Mouse (Mus musculus) liver, postnatal 0 days (tissue): ENCODE data around the gene Hist1h4c. TPM values are rescaled to one million over a fixed set of nuclear protein-coding genes. Genes with fewer than 3 reads are reported as not detected.

Experiments used
- ATAC-seq: fragments of 200-750 bp; cut with Nextera tagmentation; 2 replicates; pipeline ENCODE4 v1.8.0; 2017; ENCODE audit warnings: mild to moderate bottlenecking, moderate library complexity
- DNase-seq: peaks from one replicate; pipeline ENCODE4 v3.0.0-alpha.2; 2016
- H3K27ac ChIP-seq: fragments of 300-500 bp; sonication (generic); 2 replicates; pipeline ENCODE4 v1.5.1; 2014; ENCODE audit warnings: antibody characterized with exemption, moderate library complexity, mild to moderate bottlenecking, low read depth
- H3K27me3 ChIP-seq: fragments of 300-500 bp; sonication (generic); 2 replicates; pipeline ENCODE4 v1.6.1; 2014; ENCODE audit warnings: low read length, control low read depth, mixed read lengths; ENCODE audit not compliant: insufficient read depth
- H3K36me3 ChIP-seq: fragments of 300-500 bp; sonication (generic); replicated peaks from 2 replicates; pipeline ENCODE4 v1.6.1; 2014; ENCODE audit warnings: mild to moderate bottlenecking, control low read depth, low read length, moderate library complexity, mixed read lengths; ENCODE audit not compliant: insufficient read depth
- H3K4me1 ChIP-seq: fragments of 300-500 bp; sonication (generic); 2 replicates; pipeline ENCODE4 v1.6.1; 2014; ENCODE audit warnings: antibody characterized with exemption, mild to moderate bottlenecking, control low read depth; ENCODE audit not compliant: insufficient read depth
- H3K4me2 ChIP-seq: fragments of 300-500 bp; sonication (generic); 2 replicates; pipeline ENCODE4 v1.6.1; 2014; ENCODE audit warnings: low read depth, mild to moderate bottlenecking, low read length, moderate library complexity, mixed read lengths
- H3K4me3 ChIP-seq: fragments of 300-500 bp; sonication (generic); 2 replicates; pipeline ENCODE4 v1.5.1; 2014; ENCODE audit warnings: low read depth, low read length
- H3K9ac ChIP-seq: fragments of 300-500 bp; sonication (generic); replicated peaks from 2 replicates; pipeline ENCODE4 v1.6.1; 2014; ENCODE audit warnings: mild to moderate bottlenecking, moderate library complexity
- H3K9me3 ChIP-seq: fragments of 300-500 bp; sonication (generic); 2 replicates; pipeline ENCODE4 v1.6.1; 2016; ENCODE audit warnings: mild to moderate bottlenecking, control low read depth, low read length, mixed read lengths
- CTCF ChIP-seq: sonication (generic); IDR thresholded peaks from 2 replicates; pipeline ENCODE4 v1.5.1; 2016; ENCODE audit warnings: antibody characterized with exemption, low read depth
- EP300 ChIP-seq: IDR thresholded peaks from 2 replicates; pipeline ENCODE4 v1.6.1; 2016; ENCODE audit warnings: antibody characterized with exemption, low read depth, mild to moderate bottlenecking
- WGBS: fragments of 180-500 bp; shearing (Covaris S2); extraction: QIAGEN DNeasy Blood & Tissue Kit; methylation state at CpG from one replicate; pipeline ENCODE4 v1.1.7; 2014; ENCODE audit not compliant: insufficient replicate concordance; 5-methylcytosine and 5-hydroxymethylcytosine counted together
- polyA plus RNA-seq: library from polyadenylated mRNA; unstranded; fragments of >200 nt; fragmentation: Nextera tagmentation; extraction: Ambion mirVana; gene quantifications from 2 replicates; pipeline ENCODE4 v1.2.1, GENCODE M21; 2015

Hist1h4c gene
- polyA plus RNA-seq, 1 experiment from 2014 or later, result 6.2 TPM

DNA sequence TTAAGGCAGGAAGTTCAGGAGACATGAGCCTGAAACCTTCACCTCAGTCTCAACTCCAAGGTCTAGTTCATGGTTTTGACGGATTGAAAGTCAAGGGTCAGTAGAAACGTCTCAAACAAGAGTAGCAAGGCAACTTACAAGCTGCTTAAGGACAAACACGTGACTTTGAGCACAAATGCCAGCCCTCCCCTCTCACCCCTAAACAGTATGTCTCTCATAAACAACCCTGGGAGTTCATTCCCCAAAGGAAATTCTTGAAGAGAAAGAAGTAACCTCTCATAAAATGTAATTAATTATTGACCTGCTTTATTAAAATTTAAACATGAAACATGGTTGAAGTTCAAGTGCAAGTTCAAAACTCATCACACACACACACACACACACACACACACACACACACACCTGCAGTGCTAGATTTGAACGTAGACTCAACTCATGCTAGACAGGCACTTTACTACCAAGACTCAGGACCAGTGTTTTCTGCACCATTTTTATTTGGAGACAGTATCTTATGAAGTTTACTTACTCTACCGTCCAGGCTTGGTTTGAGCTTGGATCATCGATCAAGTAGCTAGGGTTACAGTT is 4.3 kb downstream of the Hist1h4c start:
- DNase-seq, result peak; percentile 3
- H3K27ac ChIP-seq, result no peak overlapping the region
- no peak for TF ChIP-seq EP300
- no peak for TF ChIP-seq CTCF

DNA sequence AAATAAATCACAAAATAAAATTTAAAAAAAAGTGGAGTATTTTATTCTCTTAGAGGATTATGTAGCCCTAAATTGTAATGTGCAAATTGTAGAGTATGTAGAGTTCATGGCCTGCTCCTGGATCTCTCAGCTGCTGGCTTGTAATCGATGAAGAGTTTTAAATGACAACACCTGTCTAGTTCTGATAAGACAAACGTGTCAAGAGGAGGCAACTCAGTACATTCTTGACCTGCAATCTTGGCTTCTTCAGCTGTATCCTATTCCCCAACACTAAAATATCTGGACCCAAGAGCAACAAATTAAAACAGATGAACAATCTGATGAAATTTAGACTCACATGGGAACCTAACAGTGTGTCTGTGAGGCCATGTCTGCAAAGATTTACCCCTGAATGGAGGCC is 8.8 kb downstream of the Hist1h4c start:
- H3K27ac ChIP-seq, result no peak overlapping the region
- H3K4me1 ChIP-seq, result peaks cover 21% of the 10 kb centered on the region
- H3K9ac ChIP-seq, result no peak overlapping the region
- no peaks in the 10 kb centered on the region for H3K27me3 ChIP-seq
- no peaks in the 10 kb centered on the region for H3K9me3 ChIP-seq
- H3K4me3 ChIP-seq, result no peak overlapping the region
- no peak for TF ChIP-seq EP300
- TF ChIP-seq CTCF, result no peak
- DNase-seq, result no peak
- peaks cover 14% of the 10 kb centered on the region; the same call in 1 of the 2 replicates for H3K36me3 ChIP-seq
- WGBS, result 42% methylated on average over 2 of the region's 2 CpGs
- no peak for ATAC-seq
- H3K4me2 ChIP-seq, result no peak overlapping the region

More for the DNA sequence above, 4.3 kb downstream of the Hist1h4c start:
- Histone ChIP-seq H3K4me1 (peaks cover 19% of the 10 kb centered on the region), H3K9me3 (no peaks in the 10 kb centered on the region), H3K4me2 (no peak overlapping the region), H3K9ac (no peak overlapping the region), H3K4me3 (no peak overlapping the region), H3K36me3 (peaks cover 11% of the 10 kb centered on the region; the same call in 1 of the 2 replicates), H3K27me3 (no peaks in the 10 kb centered on the region)
- ATAC-seq, result no peak
- WGBS, result 79% methylated on average over 6 of the region's 6 CpGs

DNA sequence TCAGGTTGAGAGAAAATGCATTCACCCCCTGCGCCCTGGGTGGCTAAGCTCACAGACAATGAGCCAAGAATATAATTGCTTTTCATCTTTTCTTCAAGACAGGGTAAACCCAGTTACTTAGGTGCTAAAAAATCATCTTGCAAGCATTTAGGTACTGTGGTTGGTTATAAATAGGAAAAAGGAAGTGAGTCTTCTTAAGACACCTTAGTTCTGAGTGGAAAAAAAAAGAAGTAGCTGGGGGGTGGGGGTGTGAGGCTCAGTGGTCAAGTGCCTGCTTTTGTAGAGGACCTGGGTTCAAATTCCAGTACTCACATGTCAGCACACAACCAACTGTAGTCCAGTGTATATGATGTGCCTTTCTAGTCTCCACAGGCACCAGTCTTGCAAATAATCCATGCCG is 9.3 kb downstream of the Hist1h4c start:
- no peak overlapping the region for H3K27ac ChIP-seq
- H3K4me1 ChIP-seq, result peaks cover 21% of the 10 kb centered on the region
- H3K36me3 ChIP-seq, result peaks cover 14% of the 10 kb centered on the region; the same call in 1 of the 2 replicates
- peak overlapping the region; percentile 24; the same call in 1 of the 2 replicates for H3K4me2 ChIP-seq
- TF ChIP-seq EP300 (no peak), CTCF (no peak)
- DNase-seq (no peak), ATAC-seq (no peak)
- WGBS, result 90% methylated on average over 2 of the region's 2 CpGs
- H3K9ac ChIP-seq, result 0 out of 2 replicates have a peak overlapping the region, but pooled peaks have one; percentile 17
- H3K27me3 ChIP-seq, result no peaks in the 10 kb centered on the region
- no peak overlapping the region for H3K4me3 ChIP-seq
- H3K9me3 ChIP-seq, result no peaks in the 10 kb centered on the region

DNA sequence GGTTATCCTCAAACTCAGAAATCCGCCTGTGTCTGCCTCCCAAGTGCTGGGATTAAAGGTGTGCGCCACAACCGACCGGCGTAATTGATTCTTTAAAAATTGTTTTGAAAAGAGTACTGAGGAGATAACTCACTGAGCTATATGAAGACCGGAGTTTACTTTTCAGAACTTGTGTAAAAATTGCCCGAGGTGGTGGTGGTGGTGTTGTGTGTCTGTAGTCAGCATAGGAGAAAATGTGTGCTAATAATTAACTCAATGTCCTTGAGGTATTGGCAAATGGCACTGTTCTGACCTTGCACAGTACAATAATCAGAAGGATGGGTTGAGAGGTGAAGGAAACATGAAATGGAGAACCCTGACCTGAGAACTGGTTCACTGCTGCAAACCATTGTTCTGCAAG is 10.3 kb downstream of the Hist1h4c start:
- Histone ChIP-seq H3K9me3 (no peaks in the 10 kb centered on the region), H3K36me3 (0 out of 2 replicates have a peak, but pooled peaks cover 11% of the 10 kb centered on the region), H3K4me2 (peak overlapping the region; percentile 65), H3K27ac (peak overlapping the region; percentile 58; the same call in 1 of the 2 replicates), H3K4me3 (0 out of 2 replicates have a peak overlapping the region, but pooled peaks have one; percentile 2), H3K4me1 (peaks cover 24% of the 10 kb centered on the region), H3K9ac (no peak overlapping the region), H3K27me3 (no peaks in the 10 kb centered on the region)
- no peak for DNase-seq
- 71% methylated on average over 7 of the region's 7 CpGs for WGBS
- TF ChIP-seq EP300 (no peak), CTCF (no peak)
- ATAC-seq, result no peak

DNA sequence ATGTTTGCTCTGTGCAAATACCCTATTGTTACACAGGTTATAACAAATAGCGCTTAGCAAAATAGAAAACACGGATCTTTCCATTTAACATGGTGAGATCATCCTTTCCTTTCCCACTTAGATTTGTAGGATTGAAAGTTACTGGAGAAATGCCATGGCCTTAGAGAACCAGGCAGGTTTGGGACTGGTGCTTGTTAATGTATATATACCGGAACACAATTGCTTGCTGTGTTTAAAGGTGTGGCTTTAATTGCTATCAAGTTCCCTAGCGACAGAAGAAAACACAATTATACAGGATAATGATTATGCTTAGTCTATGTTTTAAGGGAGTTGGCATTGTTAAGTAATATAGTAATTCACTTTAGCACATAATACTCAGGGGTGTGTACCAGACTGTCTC is 11.1 kb downstream of the Hist1h4c start:
- Histone ChIP-seq H3K4me1 (peaks cover 31% of the 10 kb centered on the region), H3K9me3 (no peaks in the 10 kb centered on the region), H3K4me2 (peak overlapping the region; percentile 65), H3K27ac (no peak overlapping the region; the same call in 1 of the 2 replicates), H3K27me3 (no peaks in the 10 kb centered on the region), H3K4me3 (peak overlapping the region; percentile 40), H3K9ac (peak overlapping the region; percentile 3; the same call in 1 of the 2 replicates), H3K36me3 (0 out of 2 replicates have a peak, but pooled peaks cover 11% of the 10 kb centered on the region)
- TF ChIP-seq CTCF (no peak), EP300 (no peak)
- DNase-seq (no peak), ATAC-seq (no peak)
- whole genome bisulfite sequencing, result 67% methylated on average over 4 of the region's 4 CpGs

DNA sequence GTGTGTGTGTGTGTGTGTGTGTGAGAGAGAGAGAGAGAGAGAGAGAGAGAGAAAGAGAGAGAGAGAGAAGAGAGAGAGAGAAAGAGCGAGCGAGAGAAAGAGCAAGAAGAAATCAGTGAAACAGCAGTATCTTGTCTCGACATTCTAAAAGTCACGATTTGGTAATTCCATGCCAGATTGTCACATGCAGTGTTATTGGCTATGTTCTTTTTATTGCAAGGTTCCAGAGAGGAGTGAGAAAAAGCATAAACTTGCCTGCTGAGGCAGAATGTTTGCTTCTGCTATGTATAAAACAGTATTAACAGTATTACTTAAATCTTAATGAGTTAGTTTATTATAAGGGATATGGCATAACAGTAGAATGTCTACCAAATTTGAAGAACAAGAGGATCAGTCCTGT is 12.3 kb downstream of the Hist1h4c start:
- whole genome bisulfite sequencing, result 25% methylated on average over 4 of the region's 4 CpGs
- Histone ChIP-seq H3K4me1 (peaks cover 36% of the 10 kb centered on the region), H3K4me3 (peak overlapping the region; percentile 60), H3K4me2 (peak overlapping the region; percentile 80), H3K27me3 (no peaks in the 10 kb centered on the region), H3K36me3 (0 out of 2 replicates have a peak, but pooled peaks cover 7% of the 10 kb centered on the region), H3K9me3 (no peaks in the 10 kb centered on the region), H3K9ac (peak overlapping the region; percentile 81), H3K27ac (peak overlapping the region; percentile 99)
- ATAC-seq, result no peak
- TF ChIP-seq CTCF (no peak), EP300 (no peak)
- DNase-seq, result no peak
